Mouse (Mus musculus): ENCODE results near the gene Mmp11. TPM values are rescaled to one million over a fixed set of nuclear protein-coding genes. Genes with fewer than 3 reads are reported as not detected.

Gene Mmp11
- polyA plus RNA-seq, 1 experiment from 2014 or later = 2.8 TPM

- Histone ChIP-seq H3K9ac (replicated peaks) (no peak within 1 kb of the TSS), H3K36me3 (replicated peaks; ENCODE audit: insufficient read depth, low read length) (no peaks in the 10 kb centered on the region), H3K4me3 (ENCODE audit: low read depth, low read length) (0 out of 2 replicates have a peak within 1 kb of the TSS, but pooled peaks have one; percentile 24), H3K27me3 (ENCODE audit: insufficient read depth, low read length) (peaks cover 9% of the 10 kb centered on the region; the same call in 1 of the 2 replicates), H3K27ac (ENCODE audit: low read depth) (no peak within 1 kb of the TSS), H3K4me1 (ENCODE audit: insufficient read depth) (no peaks in the 10 kb centered on the region; the same call in 1 of the 2 replicates), H3K4me2 (ENCODE audit: low read depth, low read length) (peak within 1 kb of the TSS; percentile 62), H3K9me3 (ENCODE audit: low read length) (no peaks in the 10 kb centered on the region)
- no peak for ATAC-seq
- TF ChIP-seq CTCF (IDR thresholded peaks at IDR 0.05; ENCODE audit: low read depth) (no peak), EP300 (IDR thresholded peaks at IDR 0.05; ENCODE audit: low read depth) (no peak)
- no peak for DNase-seq
- WGBS (ENCODE audit: insufficient replicate concordance) = 26% methylated on average over 20 of the region's 20 CpGs
Measured at GRCm38 (mm10) chr10:75954381-75954811, 18.1 kb upstream of the Mmp11 start, which contains the start of gene Gm5134. Gene Gm5134 (plus strand): TSS chr10:75954514.

GRCm38 (mm10) chr10:75951424-75952050 lies 15.2 kb upstream of the Mmp11 start:
- peaks cover 9% of the 10 kb centered on the region; the same call in 1 of the 2 replicates for H3K27me3 ChIP-seq (ENCODE audit: insufficient read depth, low read length)
- 0 out of 2 replicates have a peak, but pooled peaks have one; percentile 7 for ATAC-seq

GRCm38 (mm10) chr10:75950791-75951210 lies 14.5 kb upstream of the Mmp11 start:
- H3K4me2 ChIP-seq (ENCODE audit: low read depth, low read length) = peak overlapping the region; percentile 70
- H3K27me3 ChIP-seq (ENCODE audit: insufficient read depth, low read length) = peaks cover 9% of the 10 kb centered on the region; the same call in 1 of the 2 replicates
- TF ChIP-seq EP300 (IDR thresholded peaks at IDR 0.05; ENCODE audit: low read depth) (no peak), CTCF (IDR thresholded peaks at IDR 0.05; ENCODE audit: low read depth) (no peak)

More at GRCm38 (mm10) chr10:75951424-75952050, 15.2 kb upstream of the Mmp11 start:
- H3K4me2 ChIP-seq (ENCODE audit: low read depth, low read length) = peak overlapping the region; percentile 70
- H3K9ac ChIP-seq (replicated peaks) = peak overlapping the region; percentile 35
- no peaks in the 10 kb centered on the region; the same call in 1 of the 2 replicates for H3K4me1 ChIP-seq (ENCODE audit: insufficient read depth)
- WGBS (ENCODE audit: insufficient replicate concordance) = 4% methylated on average over 13 of the region's 13 CpGs
- peak; percentile 68 for DNase-seq
- peak; percentile 78 for TF ChIP-seq CTCF (IDR thresholded peaks at IDR 0.05; ENCODE audit: low read depth)
- TF ChIP-seq EP300 (IDR thresholded peaks at IDR 0.05; ENCODE audit: low read depth) = no peak
- no peaks in the 10 kb centered on the region for H3K9me3 ChIP-seq (ENCODE audit: low read length)
- H3K36me3 ChIP-seq (replicated peaks; ENCODE audit: insufficient read depth, low read length) = no peaks in the 10 kb centered on the region
- no peak overlapping the region for H3K27ac ChIP-seq (ENCODE audit: low read depth)
- peak overlapping the region; percentile 42 for H3K4me3 ChIP-seq (ENCODE audit: low read depth, low read length)

GRCm38 (mm10) chr10:75949053-75950045 lies 13.1 kb upstream of the Mmp11 start:
- 65% methylated on average over 22 of the region's 22 CpGs for WGBS (ENCODE audit: insufficient replicate concordance)
- ATAC-seq (peak; percentile 14; the same call in 1 of the 2 replicates), DNase-seq (peak; percentile 62)
- no peaks in the 10 kb centered on the region for H3K9me3 ChIP-seq (ENCODE audit: low read length)
- peak overlapping the region; percentile 39; the same call in 1 of the 2 replicates for H3K27ac ChIP-seq (ENCODE audit: low read depth)
- H3K27me3 ChIP-seq (ENCODE audit: insufficient read depth, low read length) = peaks cover 9% of the 10 kb centered on the region; the same call in 1 of the 2 replicates
- H3K4me1 ChIP-seq (ENCODE audit: insufficient read depth) = no peaks in the 10 kb centered on the region; the same call in 1 of the 2 replicates
- TF ChIP-seq EP300 (IDR thresholded peaks at IDR 0.05; ENCODE audit: low read depth) = no peak
- TF ChIP-seq CTCF (IDR thresholded peaks at IDR 0.05; ENCODE audit: low read depth) = no peak
- H3K9ac ChIP-seq (replicated peaks) = no peak overlapping the region
- H3K36me3 ChIP-seq (replicated peaks; ENCODE audit: insufficient read depth, low read length) = no peaks in the 10 kb centered on the region
- peak overlapping the region; percentile 42 for H3K4me3 ChIP-seq (ENCODE audit: low read depth, low read length)
- peak overlapping the region; percentile 44 for H3K4me2 ChIP-seq (ENCODE audit: low read depth, low read length)

More at GRCm38 (mm10) chr10:75950791-75951210, 14.5 kb upstream of the Mmp11 start:
- Histone ChIP-seq H3K9me3 (ENCODE audit: low read length) (no peaks in the 10 kb centered on the region), H3K4me3 (ENCODE audit: low read depth, low read length) (peak overlapping the region; percentile 42), H3K36me3 (replicated peaks; ENCODE audit: insufficient read depth, low read length) (no peaks in the 10 kb centered on the region), H3K4me1 (ENCODE audit: insufficient read depth) (no peaks in the 10 kb centered on the region; the same call in 1 of the 2 replicates), H3K27ac (ENCODE audit: low read depth) (0 out of 2 replicates have a peak overlapping the region, but pooled peaks have one; percentile 39), H3K9ac (replicated peaks) (peak overlapping the region; percentile 35)
- WGBS (ENCODE audit: insufficient replicate concordance) = 3% methylated on average over 23 of the region's 23 CpGs
- peak; percentile 78 for ATAC-seq
- DNase-seq = peak; percentile 70

GRCm38 (mm10) chr10:75948079-75948478 lies 11.8 kb upstream of the Mmp11 start:
- H3K36me3 ChIP-seq (replicated peaks; ENCODE audit: insufficient read depth, low read length) = no peaks in the 10 kb centered on the region
- no peaks in the 10 kb centered on the region; the same call in 1 of the 2 replicates for H3K4me1 ChIP-seq (ENCODE audit: insufficient read depth)
- H3K27me3 ChIP-seq (ENCODE audit: insufficient read depth, low read length) = peaks cover 9% of the 10 kb centered on the region; the same call in 1 of the 2 replicates
- H3K9ac ChIP-seq (replicated peaks) = no peak overlapping the region
- H3K4me2 ChIP-seq (ENCODE audit: low read depth, low read length) = no peak overlapping the region
- 50% methylated on average over 5 of the region's 5 CpGs for WGBS (ENCODE audit: insufficient replicate concordance)
- no peaks in the 10 kb centered on the region for H3K9me3 ChIP-seq (ENCODE audit: low read length)
- H3K27ac ChIP-seq (ENCODE audit: low read depth) = no peak overlapping the region
- ATAC-seq = no peak
- TF ChIP-seq CTCF (IDR thresholded peaks at IDR 0.05; ENCODE audit: low read depth) = no peak
- no peak for TF ChIP-seq EP300 (IDR thresholded peaks at IDR 0.05; ENCODE audit: low read depth)
- H3K4me3 ChIP-seq (ENCODE audit: low read depth, low read length) = peak overlapping the region; percentile 32
- DNase-seq = no peak

Data from liver, postnatal 0 days (tissue).